Mouse (Mus musculus): ENCODE measurements around the gene Tgfb3.

DNA sequence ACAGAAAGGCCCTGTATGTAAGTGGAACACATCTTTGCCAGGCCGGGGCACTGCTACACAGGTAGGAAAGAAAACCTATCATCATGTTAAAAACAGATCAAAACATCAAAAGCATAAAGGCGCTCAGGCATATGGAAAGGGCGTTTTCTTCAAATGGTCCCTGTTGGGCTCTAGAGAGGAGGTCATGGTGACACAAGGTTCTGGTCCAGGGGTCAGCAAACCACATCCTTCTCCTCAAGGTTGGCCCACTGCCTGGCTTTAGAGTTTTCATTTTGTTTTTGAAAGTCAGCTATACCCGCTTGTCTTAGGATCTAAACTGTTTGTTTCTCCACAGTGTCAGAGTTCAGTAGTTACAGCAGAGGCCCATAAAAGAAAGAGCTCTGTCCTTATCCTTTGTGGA is 30.7 kb upstream of the Tgfb3 start:
- no peak for TF ChIP-seq GATA1 (IDR thresholded peaks at IDR 0.05; ENCODE audit: borderline replicate concordance, low read length)
- TF ChIP-seq CTCF (IDR thresholded peaks at IDR 0.05; ENCODE audit: low read depth, low read length) = no peak
- TF ChIP-seq POLR2AphosphoS5 (IDR thresholded peaks at IDR 0.05; ENCODE audit: insufficient replicate concordance, low read depth, low read length) = no peak
- TF ChIP-seq GATA2 (IDR thresholded peaks at IDR 0.05; ENCODE audit: borderline replicate concordance, low read depth, low read length) = no peak

Data from G1E (cell line).